Mouse (Mus musculus): ENCODE measurements at regions not wholly inside any gene's neighbourhood (a gene's known extent, or its start where the extent isn't known, plus 50 kb on each side); places are given as distances from the start of the nearest gene placed in this dataset.

- DNase-seq (ENCODE audit: low spot score) (no peak), ATAC-seq (ENCODE audit: insufficient read depth, low read depth) (no peak)
- no peaks in the 10 kb centered on the region for H3K4me1 ChIP-seq (ENCODE audit: control insufficient read depth, insufficient read depth)
- 63% methylated on average over 9 of the region's 9 CpGs for WGBS
- no peak overlapping the region for H3K9ac ChIP-seq (replicated peaks; ENCODE audit: low read depth, low read length)
- H3K9me3 ChIP-seq (replicated peaks; ENCODE audit: control insufficient read depth, low read length), result no peaks in the 10 kb centered on the region
- no peaks in the 10 kb centered on the region for H3K27me3 ChIP-seq (ENCODE audit: control insufficient read depth, insufficient read depth, low read length)
- no peak overlapping the region for H3K4me2 ChIP-seq (ENCODE audit: low read depth, low read length)
- no peaks in the 10 kb centered on the region for H3K36me3 ChIP-seq (replicated peaks; ENCODE audit: control insufficient read depth, insufficient read depth, low read length)
- TF ChIP-seq CTCF (IDR thresholded peaks at IDR 0.05; ENCODE audit: low read depth) (no peak), EP300 (IDR thresholded peaks at IDR 0.05; ENCODE audit: low read depth) (no peak)
- no peak overlapping the region for H3K4me3 ChIP-seq (ENCODE audit: low read depth, low read length)
- no peak overlapping the region for H3K27ac ChIP-seq (ENCODE audit: low read depth)
Measured at GRCm38 (mm10) chr17:84903625-84904337, 52.8 kb upstream of the Ppm1b start.

Measured in heart, postnatal 0 days (tissue).